Mouse (Mus musculus) megakaryocyte, embryonic 14.5 days (primary cell): Measurements from ENCODE around the gene Ptpru.

Experiments
- FLI1 ChIP-seq: IDR thresholded peaks from 2 replicates; pipeline ENCODE4 v1.6.1; 2012; ENCODE audit warnings: low read length, inconsistent platforms, mixed read lengths
- GATA1 ChIP-seq: IDR thresholded peaks from 3 replicates; pipeline ENCODE4 v1.6.1; 2012; ENCODE audit warnings: mixed read lengths, low read length, inconsistent platforms, borderline replicate concordance

- TF ChIP-seq GATA1 (no peak), FLI1 (no peak)
These were observed 74.6 kb downstream of the Ptpru start for GRCm38 (mm10) chr4:131763479-131763878.
